Mouse (Mus musculus) gastrocnemius, adult 18-20 months (tissue): ENCODE data around the gene Mia3. TPM values are rescaled to one million over a fixed set of nuclear protein-coding genes. Genes with fewer than 3 reads are reported as not detected.
"Not testable (repeated sequence)": the region's sequence is repeated elsewhere in the genome, so short reads cannot be mapped to it uniquely, and the experiment has no call there.

Experiments used
- DNase-seq: peaks from one replicate; pipeline ENCODE4 v3.0.0; 2021; ENCODE audit warnings: low spot score
- long read RNA-seq, 2 experiments: library from polyadenylated mRNA; stranded (forward); transcript quantifications; one replicate each; pipeline ENCODE4 v2.0.0; 2021
- total RNA-seq, 2 experiments: library from RNA; stranded (reverse); gene quantifications; 2 replicates each; pipeline ENCODE4 v1.2.3; 2021

The Mia3 gene
- total RNA-seq, result 100 to 1,000 TPM; 195 to 197 TPM
- long read RNA-seq, experiment 1, partial matches to known transcripts, result 0 of 1 reads
- long read RNA-seq, experiment 1, other reads (novel, unspliced or antisense), result 1 of 1 reads
- long read RNA-seq, experiment 2, partial matches to known transcripts, result 3 of 6 reads
- long read RNA-seq, experiment 2, other reads (novel, unspliced or antisense), result 3 of 6 reads

GRCm38 (mm10) chr1:183369427-183370014 lies at the start of gene Mia3:
Gene Mia3, minus strand, starts transcription at chr1:183369553.
- DNase-seq, result peak; percentile 95

- no peak for DNase-seq
Measured at GRCm38 (mm10) chr1:183417873-183418272, 48.5 kb upstream of the Mia3 start, which contains the start of gene Hhipl2. Gene Hhipl2, plus strand, starts transcription at chr1:183418215.

- no peak for DNase-seq
Measured at GRCm38 (mm10) chr1:183414081-183414727, 44.9 kb upstream of the Mia3 start.

- no peak for DNase-seq
Measured at GRCm38 (mm10) chr1:183403396-183403795, 34.0 kb upstream of the Mia3 start.

GRCm38 (mm10) chr1:183388426-183389406 lies 19.4 kb upstream of the Mia3 start, which contains the start of gene Taf1a:
Gene Taf1a, plus strand, starts transcription at chr1:183388981.
- DNase-seq, result peak; percentile 91

GRCm38 (mm10) chr1:183387421-183387820 lies 18.1 kb upstream of the Mia3 start:
- DNase-seq, result not testable (repeated sequence)

- no peak for DNase-seq
Measured at GRCm38 (mm10) chr1:183382621-183383020, 13.3 kb upstream of the Mia3 start.

- no peak for DNase-seq
Measured at GRCm38 (mm10) chr1:183381816-183382215, 12.5 kb upstream of the Mia3 start.

GRCm38 (mm10) chr1:183379376-183379775 lies 10.0 kb upstream of the Mia3 start:
- not testable (repeated sequence) for DNase-seq

GRCm38 (mm10) chr1:183378321-183378941 lies 9.1 kb upstream of the Mia3 start:
- peak; percentile 40 for DNase-seq

GRCm38 (mm10) chr1:183377045-183377444 lies 7.7 kb upstream of the Mia3 start:
- no peak for DNase-seq

- DNase-seq, result no peak
Measured at GRCm38 (mm10) chr1:183374728-183375127, 5.4 kb upstream of the Mia3 start.

- DNase-seq, result peak; percentile 16
Measured at GRCm38 (mm10) chr1:183368601-183369400, 552 bp downstream of the Mia3 start.

GRCm38 (mm10) chr1:183366361-183366760 lies 3.0 kb downstream of the Mia3 start:
- no peak for DNase-seq

GRCm38 (mm10) chr1:183363577-183363867 lies 5.8 kb downstream of the Mia3 start:
- peak; percentile 21 for DNase-seq

GRCm38 (mm10) chr1:183362729-183363576 lies 6.4 kb downstream of the Mia3 start:
- DNase-seq, result peak; percentile 14

GRCm38 (mm10) chr1:183362301-183362700 lies 7.1 kb downstream of the Mia3 start:
- DNase-seq, result no peak

- DNase-seq, result no peak
Measured at GRCm38 (mm10) chr1:183358901-183359300, 10.5 kb downstream of the Mia3 start.

GRCm38 (mm10) chr1:183349840-183350239 lies 19.5 kb downstream of the Mia3 start:
- DNase-seq, result peak; percentile 71
